Mouse (Mus musculus): ENCODE results near the gene Gm49318.

DNA sequence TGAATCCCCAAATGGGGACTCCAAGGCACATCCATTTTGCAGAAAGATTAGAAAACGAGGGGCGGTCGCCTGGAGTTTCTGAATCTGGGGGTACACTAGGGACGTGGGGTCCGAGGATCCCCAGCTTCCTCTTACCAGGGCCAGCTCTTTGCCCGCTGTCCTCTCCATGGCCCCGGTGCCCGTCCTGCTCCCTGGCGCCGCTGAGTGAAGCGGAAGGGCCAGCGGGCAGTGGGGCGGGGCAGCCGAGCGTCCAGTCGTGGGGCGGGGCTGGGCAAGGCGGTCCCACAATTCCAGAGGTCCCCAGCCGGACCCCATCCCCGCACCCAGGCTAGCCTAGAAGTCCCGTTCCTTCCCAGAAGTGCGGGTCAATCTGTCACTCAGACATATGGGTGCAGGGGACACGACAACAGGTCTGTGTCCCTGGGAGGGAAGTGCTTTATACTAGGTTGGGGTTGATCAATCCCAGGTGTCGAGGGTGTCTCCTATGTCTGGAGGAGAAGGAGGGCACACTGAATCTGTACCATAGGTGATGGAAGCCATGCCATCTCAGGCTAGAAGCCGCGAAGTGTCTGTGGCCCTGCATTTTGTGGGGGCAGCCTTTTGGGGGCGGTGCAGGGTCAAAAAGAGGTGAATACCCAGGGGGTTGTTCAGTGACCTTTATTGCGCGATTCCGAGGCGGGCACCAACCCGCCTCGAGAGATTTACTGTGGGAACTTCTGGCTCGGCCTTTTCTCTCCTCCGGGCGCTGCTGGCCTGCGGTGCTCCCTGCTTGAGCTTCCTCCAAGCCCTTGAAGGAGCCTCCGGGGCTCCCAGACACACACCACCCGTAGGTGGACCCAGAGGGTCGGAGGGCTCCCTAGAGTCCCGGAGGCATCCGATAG is 81.6 kb downstream of the Gm49318 start, which contains the start of gene Rgl3:
- TF ChIP-seq CTCF (IDR thresholded peaks at IDR 0.05; ENCODE audit: extremely low read depth, insufficient read depth, insufficient read length, insufficient replicate concordance) (no peak), POLR2A (IDR thresholded peaks at IDR 0.05; ENCODE audit: low read depth, low read length) (no peak)

All from spleen, adult 2 months (tissue).